Mouse (Mus musculus): ENCODE results near the gene Fam209. TPM values are rescaled to one million over a fixed set of nuclear protein-coding genes. Genes with fewer than 3 reads are reported as not detected.

The Fam209 gene
- polyA plus RNA-seq, 1 experiment from 2014 or later = not detected

GRCm38 (mm10) chr2:172520616-172521371 is 48.5 kb downstream of the Fam209 start:
- Histone ChIP-seq H3K4me1 (replicated peaks; ENCODE audit: control insufficient read depth, insufficient read depth, low read length) (no peaks in the 10 kb centered on the region), H3K9ac (ENCODE audit: low read depth, low read length) (no peak overlapping the region), H3K27me3 (replicated peaks; ENCODE audit: control insufficient read depth, insufficient read depth, low read length) (no peaks in the 10 kb centered on the region), H3K4me3 (ENCODE audit: low read depth, low read length) (no peak overlapping the region), H3K9me3 (ENCODE audit: control insufficient read depth) (no peaks in the 10 kb centered on the region), H3K27ac (ENCODE audit: low read depth, low read length) (no peak overlapping the region), H3K4me2 (replicated peaks; ENCODE audit: low read depth) (no peak overlapping the region), H3K36me3 (ENCODE audit: control insufficient read depth, insufficient read depth) (no peaks in the 10 kb centered on the region)
- no peak for ATAC-seq
- TF ChIP-seq CTCF (IDR thresholded peaks at IDR 0.05; ENCODE audit: low read depth) = no peak
- 84% methylated on average over 9 of the region's 9 CpGs for WGBS

GRCm38 (mm10) chr2:172522528-172522927 is 50.2 kb downstream of the Fam209 start:
- no peaks in the 10 kb centered on the region for H3K27me3 ChIP-seq (replicated peaks; ENCODE audit: control insufficient read depth, insufficient read depth, low read length)
- no peaks in the 10 kb centered on the region for H3K36me3 ChIP-seq (ENCODE audit: control insufficient read depth, insufficient read depth)
- H3K4me3 ChIP-seq (ENCODE audit: low read depth, low read length) = no peak overlapping the region
- H3K9ac ChIP-seq (ENCODE audit: low read depth, low read length) = no peak overlapping the region
- no peak overlapping the region for H3K4me2 ChIP-seq (replicated peaks; ENCODE audit: low read depth)
- WGBS = 80% methylated on average over 11 of the region's 12 CpGs
- ATAC-seq = no peak
- H3K4me1 ChIP-seq (replicated peaks; ENCODE audit: control insufficient read depth, insufficient read depth, low read length) = no peaks in the 10 kb centered on the region
- TF ChIP-seq CTCF (IDR thresholded peaks at IDR 0.05; ENCODE audit: low read depth) = no peak
- no peaks in the 10 kb centered on the region for H3K9me3 ChIP-seq (ENCODE audit: control insufficient read depth)
- no peak overlapping the region for H3K27ac ChIP-seq (ENCODE audit: low read depth, low read length)

Other genes with a start within 250 kb of the Fam209 start
- not detected in 2 replicates for gene Mc3r, start 224.0 kb upstream of the Fam209 start, polyA plus RNA-seq (2015; fragmentation: Nextera tagmentation; extraction: Ambion mirVana)
- gene Fam210b, start 127.0 kb upstream of the Fam209 start, polyA plus RNA-seq (2015; fragmentation: Nextera tagmentation; extraction: Ambion mirVana) = 11.5 and 12.7 TPM in 2 replicates
- gene Aurka, start 102.0 kb upstream of the Fam209 start, polyA plus RNA-seq (2015; fragmentation: Nextera tagmentation; extraction: Ambion mirVana) = 17.9 and 23.1 TPM in 2 replicates
- gene Cstf1, start 101.8 kb upstream of the Fam209 start, polyA plus RNA-seq (2015; fragmentation: Nextera tagmentation; extraction: Ambion mirVana) = 18.0 and 19.4 TPM in 2 replicates
- gene Cass4, start 78.7 kb upstream of the Fam209 start, polyA plus RNA-seq (2015; fragmentation: Nextera tagmentation; extraction: Ambion mirVana) = 0.29 and 0.33 TPM in 2 replicates
- 75.3 and 82.5 TPM in 2 replicates for gene Rtf2, start 32.0 kb upstream of the Fam209 start, polyA plus RNA-seq (2015; fragmentation: Nextera tagmentation; extraction: Ambion mirVana)
- gene Gcnt7, start 13.9 kb upstream of the Fam209 start, polyA plus RNA-seq (2015; fragmentation: Nextera tagmentation; extraction: Ambion mirVana) = 0.17 and 0.51 TPM in 2 replicates
- not detected in 2 replicates for gene Tfap2c, start 77.1 kb downstream of the Fam209 start, polyA plus RNA-seq (2015; fragmentation: Nextera tagmentation; extraction: Ambion mirVana)

Measured in intestine, postnatal 0 days (tissue).